Mouse (Mus musculus) kidney, postnatal 36 days (tissue): Measurements from ENCODE around the gene Rsrc1.

Experiments used
- DNase-seq, 2 experiments: peaks; one replicate each; pipeline ENCODE4 v3.0.0; 2021 to 2022; ENCODE audit warnings: mixed read lengths in 2 of 2

The Rsrc1 gene

GRCm38 (mm10) chr3:67284039-67284438 lies 302.8 kb downstream of the Rsrc1 start:
- DNase-seq, result no peak

DNA sequence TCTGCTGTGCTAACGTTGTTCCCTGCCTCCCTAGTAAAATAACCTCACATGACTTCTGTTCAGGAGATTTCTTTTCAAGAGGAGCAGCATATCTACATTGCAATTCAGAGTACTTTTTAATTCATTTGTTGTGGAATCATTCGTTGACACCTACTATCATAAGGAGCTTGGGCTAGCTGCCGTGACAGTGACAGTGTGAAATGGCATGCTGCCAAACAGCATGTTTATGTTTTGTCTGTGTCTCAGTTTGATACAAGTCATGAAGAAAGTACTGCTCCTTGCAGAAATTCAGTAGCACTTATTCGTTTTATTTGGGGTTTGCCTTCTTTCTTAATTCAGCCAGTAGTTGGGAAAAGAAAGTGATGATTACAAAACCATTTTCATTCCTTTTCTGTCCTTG lies 303.7 kb downstream of the Rsrc1 start:
- DNase-seq, result peak in 1 of 2 experiments; percentile 2

DNA sequence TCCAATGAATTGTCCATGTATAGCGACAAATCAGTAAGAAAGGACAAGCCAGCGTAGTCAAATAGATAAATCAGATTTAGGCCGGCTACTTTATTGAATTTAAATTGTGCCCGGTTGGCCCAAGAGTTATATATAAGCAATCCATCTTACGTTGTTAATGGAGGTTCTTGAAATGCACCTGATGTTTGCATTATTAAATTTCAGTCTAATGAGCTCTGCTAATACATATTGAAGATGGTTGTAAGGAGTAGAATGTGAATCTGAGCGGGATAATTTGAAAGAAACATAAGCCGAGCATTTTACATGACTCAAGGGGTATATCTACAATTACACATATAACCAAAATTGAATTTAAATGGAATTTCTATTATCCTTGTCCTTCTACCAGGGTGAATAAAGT lies 307.5 kb downstream of the Rsrc1 start:
- no peak for DNase-seq

DNA sequence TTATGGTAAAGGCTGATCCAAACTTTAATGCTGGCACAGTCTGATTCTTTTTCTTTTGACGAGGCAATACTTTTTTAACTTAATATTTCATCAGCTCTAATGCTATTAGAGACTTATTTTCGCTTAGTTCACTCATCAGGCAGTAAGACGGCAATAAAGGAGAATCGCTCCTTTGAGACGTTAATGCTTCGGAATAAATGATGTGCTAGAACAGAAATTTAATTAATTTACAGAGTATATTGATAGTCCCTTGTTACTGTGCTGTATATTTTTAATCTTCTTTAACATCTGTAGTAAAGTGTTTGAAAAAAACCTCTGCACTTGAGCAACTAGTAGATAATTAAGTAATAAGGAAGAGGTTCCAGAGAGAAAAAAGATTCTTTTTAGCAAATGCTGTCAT lies 308.3 kb downstream of the Rsrc1 start:
- DNase-seq, result no peak

DNA sequence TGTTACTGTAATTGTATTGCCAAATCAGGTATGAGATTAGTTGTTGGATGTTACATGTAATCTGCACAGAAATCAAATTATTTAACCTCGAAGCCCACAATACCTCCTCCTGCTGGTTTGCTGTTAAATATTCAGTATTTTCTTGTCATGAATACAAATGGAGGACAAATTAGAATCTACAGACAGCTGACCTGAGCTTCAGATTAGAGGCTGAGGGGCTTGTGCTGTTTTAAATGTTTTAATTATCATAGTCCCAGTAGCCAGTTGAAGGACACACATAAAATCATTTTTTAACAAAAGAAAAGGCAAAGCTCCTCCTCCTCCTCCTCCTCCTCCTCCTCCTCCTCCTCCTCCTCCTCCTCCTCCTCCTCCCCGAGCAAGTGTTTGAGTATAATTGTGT lies 327.5 kb downstream of the Rsrc1 start:
- DNase-seq, result no peak

DNA sequence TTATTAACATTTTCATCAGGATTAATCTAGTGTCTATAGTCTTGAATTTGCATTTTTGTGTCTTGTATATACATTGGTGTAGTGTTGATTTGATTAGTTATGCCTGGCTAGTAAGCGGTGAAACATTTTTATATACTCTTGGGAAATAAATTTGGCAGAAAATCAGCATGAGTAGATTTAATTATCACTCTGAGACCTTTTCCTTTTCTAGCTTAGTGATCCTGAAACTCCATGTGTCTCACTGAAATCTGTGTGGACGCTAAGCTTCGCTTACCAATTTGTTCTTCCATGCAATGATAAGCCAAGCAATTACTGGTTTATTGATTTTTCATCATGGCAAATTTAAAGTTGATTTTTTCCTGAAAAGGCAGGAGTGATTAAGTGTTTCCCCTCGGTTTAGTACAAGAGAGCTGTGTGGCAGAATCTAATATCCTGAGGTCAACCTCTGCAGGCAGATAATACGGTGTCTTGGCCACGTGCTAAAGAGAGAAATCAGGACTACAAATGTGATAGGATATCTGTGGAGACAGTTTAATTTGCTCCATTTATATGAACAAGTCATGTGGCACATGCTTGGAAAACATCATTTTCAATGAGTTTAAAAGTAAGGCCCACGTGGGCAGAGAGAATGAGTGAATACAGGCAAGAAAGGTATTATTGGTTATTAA lies 328.6 kb downstream of the Rsrc1 start:
- DNase-seq, result no peak

DNA sequence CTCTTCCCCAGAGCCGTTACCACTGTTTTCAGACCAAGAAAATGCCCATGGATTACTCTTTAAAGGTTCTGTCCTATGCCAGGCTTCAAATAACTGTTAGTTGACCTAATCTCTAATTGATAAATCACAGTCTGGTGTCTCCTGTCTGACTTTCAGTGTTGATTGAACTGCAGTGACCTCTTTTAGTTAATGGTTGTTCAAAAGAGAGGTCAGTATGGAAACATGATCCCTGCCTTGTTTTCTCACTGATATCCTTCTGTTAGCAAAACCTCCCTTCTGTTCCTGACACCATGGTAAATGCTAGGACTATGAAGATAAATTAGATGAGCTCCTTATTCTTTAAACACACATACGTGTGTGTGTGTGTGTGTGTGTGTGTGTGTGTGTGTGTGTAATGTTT lies 330.2 kb downstream of the Rsrc1 start:
- no peak for DNase-seq

- DNase-seq, result no peak
Measured at GRCm38 (mm10) chr3:67322422-67322821, 341.2 kb downstream of the Rsrc1 start.

GRCm38 (mm10) chr3:67339558-67339957 lies 358.4 kb downstream of the Rsrc1 start:
- DNase-seq, result no peak

DNA sequence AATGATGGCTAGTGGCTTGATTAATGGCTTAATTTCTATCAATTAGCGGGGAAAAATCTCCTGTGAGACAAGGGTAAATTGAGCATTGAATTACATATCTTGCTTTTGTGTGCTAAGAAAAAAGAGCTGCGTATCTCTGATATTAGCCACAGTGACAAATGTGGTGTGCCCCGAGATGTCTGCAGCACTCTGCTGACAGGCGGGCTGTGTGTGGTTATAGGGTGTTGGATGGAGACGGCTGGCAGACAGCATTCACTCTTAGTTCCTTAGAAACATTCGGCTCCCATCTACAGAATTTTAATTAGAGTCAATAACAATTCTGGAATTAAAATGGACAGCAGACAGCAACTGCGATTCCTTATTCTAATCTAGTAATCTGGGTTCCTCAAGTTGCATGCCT lies 359.7 kb downstream of the Rsrc1 start:
- no peak for DNase-seq

- DNase-seq, result peak in 1 of 2 experiments; percentile 31
Measured at GRCm38 (mm10) chr3:67343004-67343662, 361.9 kb downstream of the Rsrc1 start.

DNA sequence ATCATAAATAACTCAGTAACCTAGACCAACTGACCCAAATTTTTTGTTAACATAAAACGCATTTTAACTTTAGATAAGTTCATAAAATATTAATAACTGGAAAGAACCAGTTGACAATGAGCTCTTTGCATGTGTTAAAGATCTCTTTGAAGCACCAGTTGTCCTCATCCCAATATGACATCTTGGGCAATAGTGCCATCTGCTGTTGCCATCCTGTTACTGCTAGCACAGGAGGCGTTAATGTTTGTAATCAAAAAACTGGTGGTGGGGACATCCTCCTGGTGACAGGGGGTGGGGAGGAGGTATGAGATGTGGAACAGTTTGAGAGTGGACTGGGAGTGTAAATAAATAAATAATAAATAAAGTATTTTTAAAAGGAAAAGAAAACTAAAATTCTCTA lies 363.4 kb downstream of the Rsrc1 start:
- DNase-seq, result peak; percentile 27 to 72

- DNase-seq, result no peak
Measured at GRCm38 (mm10) chr3:67346674-67347073, 365.5 kb downstream of the Rsrc1 start.

GRCm38 (mm10) chr3:67351406-67352127 lies 370.4 kb downstream of the Rsrc1 start:
- DNase-seq, result no peak

DNA sequence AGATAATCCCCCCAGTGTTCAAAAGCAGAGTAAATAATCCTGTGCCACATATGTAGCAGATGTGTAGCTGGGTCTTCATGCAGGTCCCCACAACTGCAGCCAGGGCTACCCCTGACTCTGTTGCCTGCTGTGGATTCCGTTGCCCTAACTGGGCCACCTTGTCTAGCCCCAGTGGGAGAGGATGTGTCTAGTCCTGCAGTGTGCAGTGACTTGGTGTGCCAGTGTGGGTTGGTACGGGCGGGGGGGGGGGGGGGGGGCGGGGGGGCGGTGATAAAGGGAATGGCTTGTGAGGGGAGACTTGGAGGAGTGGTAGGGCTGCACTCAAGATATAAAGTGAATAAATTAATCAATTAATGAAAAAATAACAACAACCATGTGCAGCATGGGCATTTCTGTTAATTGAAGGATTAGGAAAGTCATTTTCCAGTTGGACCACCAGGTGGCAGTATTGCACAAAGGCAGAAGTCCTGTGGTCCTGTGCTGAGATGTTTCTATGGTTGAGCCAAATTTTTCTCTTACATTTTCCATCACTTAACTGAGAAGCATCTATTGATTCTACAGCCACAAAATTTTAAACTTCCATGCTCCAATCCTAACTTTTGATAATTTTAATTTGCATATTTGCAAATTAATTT lies 371.1 kb downstream of the Rsrc1 start:
- peak; percentile 23 to 68 for DNase-seq

GRCm38 (mm10) chr3:67352763-67353149 lies 371.6 kb downstream of the Rsrc1 start:
- no peak for DNase-seq

- DNase-seq, result no peak
Measured at GRCm38 (mm10) chr3:67358376-67358775, 377.2 kb downstream of the Rsrc1 start.

- no peak for DNase-seq
Measured at GRCm38 (mm10) chr3:67366087-67366892, 385.1 kb downstream of the Rsrc1 start.

GRCm38 (mm10) chr3:67367481-67367880 lies 386.3 kb downstream of the Rsrc1 start:
- DNase-seq, result peak in 1 of 2 experiments; percentile 28

GRCm38 (mm10) chr3:67369407-67370079 lies 388.4 kb downstream of the Rsrc1 start:
- no peak for DNase-seq

- no peak for DNase-seq
Measured at GRCm38 (mm10) chr3:67372194-67372593, 391.0 kb downstream of the Rsrc1 start.

DNA sequence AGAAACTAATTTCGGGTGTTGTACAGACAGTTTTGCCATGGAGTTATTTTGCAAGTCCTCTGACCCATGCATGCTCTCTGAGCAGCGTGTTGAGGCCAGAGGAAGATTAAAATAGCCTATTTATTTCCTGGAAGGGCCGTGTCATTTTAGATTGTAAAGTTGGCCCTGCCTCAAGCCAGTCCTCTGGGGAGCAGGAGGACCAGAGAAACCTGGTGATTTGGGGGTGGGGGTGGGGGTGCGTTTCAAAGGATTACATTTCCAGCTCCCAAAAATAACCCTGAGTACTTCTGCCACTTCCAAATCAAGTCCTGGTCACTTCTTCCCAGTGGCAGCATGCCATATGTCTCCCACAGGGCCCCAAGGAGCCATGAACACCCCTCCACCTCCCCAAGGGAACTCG lies 391.6 kb downstream of the Rsrc1 start:
- DNase-seq, result no peak
